Mouse (Mus musculus) neural tube, embryonic 13.5 days (tissue): ENCODE data around the gene Prss23. TPM values are rescaled to one million over a fixed set of nuclear protein-coding genes. Genes with fewer than 3 reads are reported as not detected.

Experiments
- ATAC-seq: fragments of 200-750 bp; cut with Nextera tagmentation; 2 replicates; pipeline ENCODE4 v1.8.0; 2017; ENCODE audit warnings: low read depth, mild to moderate bottlenecking, moderate TSS enrichment, moderate library complexity
- H3K27ac ChIP-seq: fragments of 300-500 bp; sonication (generic); replicated peaks from 2 replicates; pipeline ENCODE4 v1.5.1; 2015; ENCODE audit warnings: moderate library complexity, mild to moderate bottlenecking, inconsistent platforms
- H3K27me3 ChIP-seq: fragments of 300-500 bp; sonication (generic); 2 replicates; pipeline ENCODE4 v1.6.1; 2015; ENCODE audit warnings: mild to moderate bottlenecking, inconsistent platforms
- H3K36me3 ChIP-seq: fragments of 300-500 bp; sonication (generic); 2 replicates; pipeline ENCODE4 v1.6.1; 2015; ENCODE audit warnings: mild to moderate bottlenecking, inconsistent platforms
- H3K4me1 ChIP-seq: fragments of 300-500 bp; sonication (generic); replicated peaks from 2 replicates; pipeline ENCODE4 v1.6.1; 2015; ENCODE audit warnings: inconsistent platforms
- H3K4me2 ChIP-seq: fragments of 300-500 bp; sonication (generic); 2 replicates; pipeline ENCODE4 v1.6.1; 2015; ENCODE audit warnings: inconsistent platforms, mild to moderate bottlenecking, moderate library complexity
- H3K4me3 ChIP-seq: fragments of 300-500 bp; sonication (generic); 2 replicates; pipeline ENCODE4 v1.5.1; 2015; ENCODE audit warnings: mild to moderate bottlenecking, inconsistent platforms
- H3K9ac ChIP-seq: fragments of 300-500 bp; sonication (generic); 2 replicates; pipeline ENCODE4 v1.6.1; 2015; ENCODE audit warnings: moderate library complexity, mild to moderate bottlenecking, inconsistent platforms
- H3K9me3 ChIP-seq: fragments of 300-500 bp; sonication (generic); 2 replicates; pipeline ENCODE4 v1.6.1; 2016; ENCODE audit warnings: inconsistent platforms
- WGBS: fragments of 180-500 bp; shearing (Covaris S2); methylation state at CpG from one replicate; pipeline ENCODE4 v1.1.7; 2015; 5-methylcytosine and 5-hydroxymethylcytosine counted together
- polyA plus RNA-seq: library from polyadenylated mRNA; unstranded; fragments of >200 nt; fragmentation: Nextera tagmentation; extraction: Ambion mirVana; gene quantifications from 2 replicates; pipeline ENCODE4 v1.2.1, GENCODE M21; 2015

The Prss23 gene
- polyA plus RNA-seq: 16.4 and 17.0 TPM in 2 replicates

DNA sequence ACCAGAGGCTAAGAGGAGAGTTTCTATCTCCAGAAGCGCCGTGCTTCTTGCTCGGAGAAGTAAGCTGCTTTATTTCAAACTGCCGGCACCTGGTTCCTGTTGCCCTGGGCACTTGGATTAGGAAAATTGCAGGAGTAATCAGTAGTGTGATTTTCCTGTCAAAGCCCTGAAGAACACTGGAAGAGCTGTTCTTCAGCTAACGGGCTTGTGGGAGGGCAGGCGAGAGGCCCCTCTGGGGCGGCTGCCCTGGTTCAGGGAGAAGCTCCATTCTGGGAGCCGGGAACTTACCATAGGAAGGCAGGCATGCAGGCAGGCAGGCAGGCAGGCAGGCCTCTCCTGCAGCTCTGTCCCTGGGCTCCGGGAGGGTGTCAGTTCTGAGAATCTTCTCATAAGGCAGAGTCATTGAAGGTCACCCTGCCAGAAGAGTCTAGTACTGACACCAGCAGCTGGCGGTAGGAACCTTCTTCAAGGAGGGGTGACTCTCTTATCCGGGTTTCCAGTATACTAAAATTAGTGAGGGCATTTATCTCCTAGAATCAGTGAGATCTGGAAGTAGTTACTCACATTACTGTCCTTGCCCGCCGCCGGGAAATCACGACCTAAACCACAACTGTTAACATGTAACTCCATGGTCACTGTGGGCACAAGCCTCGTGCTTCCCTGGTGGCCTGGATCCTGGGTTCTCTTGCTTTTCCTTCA, at the start of gene Prss23:
Gene Prss23, minus strand, starts transcription at position 457 of the 699 bp plus-strand sequence.
- Histone ChIP-seq H3K9ac (no peak within 1 kb of the TSS), H3K36me3 (no peaks in the 10 kb centered on the region), H3K27me3 (no peaks in the 10 kb centered on the region; the same call in 1 of the 2 replicates), H3K9me3 (no peaks in the 10 kb centered on the region), H3K4me2 (no peak within 1 kb of the TSS), H3K4me1 (no peaks in the 10 kb centered on the region), H3K27ac (no peak within 1 kb of the TSS), H3K4me3 (no peak within 1 kb of the TSS)
- WGBS: 77% methylated on average over 16 of the region's 16 CpGs
- no peak for ATAC-seq

DNA sequence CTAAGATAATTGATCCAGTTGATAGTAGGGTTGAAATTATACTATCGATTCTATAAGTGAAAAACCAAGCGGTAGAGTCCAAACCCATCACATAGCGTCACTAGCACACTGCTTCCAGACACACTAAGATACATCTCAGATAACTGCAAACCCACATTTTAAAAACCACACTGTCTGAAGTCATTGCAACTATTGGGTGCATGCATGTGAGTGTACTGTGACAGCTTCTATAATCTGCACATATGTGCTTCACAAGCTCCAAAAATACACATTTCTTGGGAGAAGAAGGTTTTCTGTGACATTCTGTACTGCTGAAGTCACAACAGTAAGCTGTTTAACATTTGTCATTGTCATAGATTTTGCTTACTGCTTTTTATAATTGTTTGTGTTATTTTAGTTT, 49.1 kb upstream of the Prss23 start:
- no peak overlapping the region for H3K4me3 ChIP-seq
- H3K4me2 ChIP-seq: no peak overlapping the region
- no peak overlapping the region for H3K27ac ChIP-seq
- no peaks in the 10 kb centered on the region for H3K9me3 ChIP-seq
- H3K4me1 ChIP-seq: no peaks in the 10 kb centered on the region
- WGBS: 95% methylated on average over 3 of the region's 3 CpGs
- no peaks in the 10 kb centered on the region for H3K36me3 ChIP-seq
- no peak overlapping the region for H3K9ac ChIP-seq
- H3K27me3 ChIP-seq: no peaks in the 10 kb centered on the region
- ATAC-seq: no peak

DNA sequence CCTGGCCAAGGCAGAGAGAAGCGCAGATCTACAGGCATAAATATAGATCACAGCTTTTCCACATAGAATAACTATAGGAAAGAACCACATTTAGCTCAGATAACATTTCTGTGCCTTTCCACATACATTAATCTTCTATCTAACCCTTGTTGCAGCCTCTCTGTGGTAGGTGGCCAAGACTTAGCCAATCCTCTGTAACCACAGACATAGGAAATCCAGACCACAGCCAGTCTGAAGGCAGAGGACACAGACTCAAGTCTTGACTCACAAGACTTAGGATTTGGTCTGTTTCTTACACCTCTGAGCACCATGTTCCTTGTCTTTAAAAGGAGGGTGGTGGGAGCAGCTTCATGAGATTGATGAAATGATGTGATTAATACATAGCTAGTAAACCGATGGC, 37.6 kb upstream of the Prss23 start:
- Histone ChIP-seq H3K9ac (no peak overlapping the region), H3K27ac (no peak overlapping the region), H3K4me1 (no peaks in the 10 kb centered on the region), H3K9me3 (no peaks in the 10 kb centered on the region), H3K4me2 (no peak overlapping the region), H3K36me3 (no peaks in the 10 kb centered on the region), H3K4me3 (no peak overlapping the region), H3K27me3 (no peaks in the 10 kb centered on the region)
- no peak for ATAC-seq
- WGBS: 97% methylated on average over 2 of the region's 2 CpGs

DNA sequence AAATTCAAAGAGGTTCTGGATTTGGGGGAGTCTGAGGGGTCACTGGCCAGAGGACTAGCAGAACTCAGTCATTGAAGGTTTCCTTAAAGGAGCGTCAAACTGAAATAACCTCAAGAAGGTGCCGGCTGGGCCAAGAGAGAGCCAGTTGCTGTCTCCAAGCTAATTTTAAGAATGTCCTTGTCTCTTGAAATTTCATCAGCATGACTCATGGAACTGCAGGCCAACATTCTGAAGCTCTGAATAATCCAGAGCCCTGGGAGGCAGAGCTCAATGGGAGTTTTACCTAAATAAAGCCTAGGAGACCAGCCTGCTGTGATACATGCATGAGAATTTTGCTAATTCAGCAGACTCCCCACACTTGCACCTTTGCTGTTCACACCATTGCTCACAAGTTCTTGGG, 36.5 kb upstream of the Prss23 start:
- Histone ChIP-seq H3K4me2 (no peak overlapping the region), H3K4me3 (no peak overlapping the region), H3K9ac (no peak overlapping the region), H3K36me3 (no peaks in the 10 kb centered on the region), H3K4me1 (no peaks in the 10 kb centered on the region; the same call in 1 of the 2 replicates), H3K9me3 (no peaks in the 10 kb centered on the region), H3K27ac (no peak overlapping the region), H3K27me3 (no peaks in the 10 kb centered on the region)
- 95% methylated on average over 2 of the region's 2 CpGs for WGBS
- no peak for ATAC-seq

DNA sequence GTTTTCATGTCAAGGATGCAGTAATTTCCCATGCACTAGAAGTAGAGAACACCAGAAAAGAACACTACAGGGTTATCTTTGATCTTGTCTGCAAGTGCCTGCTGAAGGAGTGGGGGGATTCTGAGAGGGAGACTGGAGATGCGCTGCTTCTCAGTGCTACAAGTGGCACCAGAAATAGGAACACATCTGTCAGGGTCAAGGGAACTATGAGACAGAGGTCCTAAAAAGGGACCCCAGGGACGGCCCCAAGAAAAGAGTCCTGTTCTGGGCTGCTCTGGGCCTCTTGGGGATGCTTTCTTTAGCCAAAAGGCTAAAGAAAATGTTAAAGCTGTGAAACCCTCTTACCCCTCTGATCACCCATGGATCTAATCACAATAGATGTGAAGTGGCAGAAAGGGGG, 35.2 kb upstream of the Prss23 start:
- no peaks in the 10 kb centered on the region; the same call in 1 of the 2 replicates for H3K4me1 ChIP-seq
- H3K27ac ChIP-seq: no peak overlapping the region
- WGBS: 73% methylated on average over 2 of the region's 2 CpGs
- no peak overlapping the region for H3K9ac ChIP-seq
- no peaks in the 10 kb centered on the region for H3K9me3 ChIP-seq
- H3K4me2 ChIP-seq: no peak overlapping the region
- H3K4me3 ChIP-seq: no peak overlapping the region
- no peaks in the 10 kb centered on the region for H3K36me3 ChIP-seq
- no peak for ATAC-seq
- no peaks in the 10 kb centered on the region for H3K27me3 ChIP-seq

DNA sequence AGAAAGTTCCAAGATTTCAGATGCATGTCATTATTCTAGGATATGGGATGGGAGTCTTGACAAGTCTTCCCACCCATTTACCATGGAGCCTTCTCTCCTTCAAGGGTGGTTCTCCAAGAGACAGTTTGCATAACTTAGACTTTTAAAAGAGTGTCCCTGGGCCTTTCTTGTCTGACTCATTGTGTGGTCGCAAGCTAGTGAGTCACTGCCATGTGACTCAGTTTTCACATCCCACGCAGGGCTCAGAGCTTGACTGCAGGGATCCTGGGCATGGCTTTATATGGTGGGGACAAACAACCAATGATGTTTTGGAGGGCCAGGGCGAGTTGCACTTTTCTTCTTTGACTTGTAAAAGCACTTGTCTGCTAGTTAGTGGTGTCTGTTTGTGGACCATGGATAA, 34.0 kb upstream of the Prss23 start:
- no peaks in the 10 kb centered on the region for H3K36me3 ChIP-seq
- no peak overlapping the region for H3K4me2 ChIP-seq
- no peaks in the 10 kb centered on the region for H3K27me3 ChIP-seq
- ATAC-seq: no peak
- 73% methylated on average over 3 of the region's 3 CpGs for WGBS
- H3K9ac ChIP-seq: no peak overlapping the region
- H3K4me1 ChIP-seq: no peaks in the 10 kb centered on the region; the same call in 1 of the 2 replicates
- no peak overlapping the region for H3K4me3 ChIP-seq
- H3K27ac ChIP-seq: no peak overlapping the region
- no peaks in the 10 kb centered on the region for H3K9me3 ChIP-seq

DNA sequence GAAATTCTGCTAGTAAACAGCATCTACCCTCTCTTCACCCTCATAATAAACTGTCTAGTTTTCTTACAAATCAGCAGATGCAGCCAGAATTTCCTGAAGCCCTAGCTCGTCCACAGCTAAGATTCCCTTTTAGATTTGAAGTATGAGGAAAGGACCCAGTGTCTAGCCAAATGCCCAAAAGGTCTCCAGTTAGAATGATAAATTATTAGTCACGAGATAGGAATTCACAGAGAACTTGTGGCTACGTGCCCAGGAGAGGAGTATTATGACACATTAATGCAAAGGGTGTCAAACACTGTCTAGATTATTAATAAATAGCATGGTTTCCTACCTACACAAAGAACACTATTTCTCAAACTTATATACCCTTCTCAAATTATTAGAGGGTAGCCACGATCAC, 32.6 kb upstream of the Prss23 start:
- 78% methylated on average over 4 of the region's 4 CpGs for WGBS
- no peak overlapping the region for H3K4me3 ChIP-seq
- H3K27ac ChIP-seq: no peak overlapping the region
- no peaks in the 10 kb centered on the region for H3K36me3 ChIP-seq
- no peaks in the 10 kb centered on the region for H3K27me3 ChIP-seq
- no peak overlapping the region for H3K4me2 ChIP-seq
- no peak overlapping the region for H3K9ac ChIP-seq
- H3K4me1 ChIP-seq: peaks cover 4% of the 10 kb centered on the region
- no peak for ATAC-seq
- no peaks in the 10 kb centered on the region for H3K9me3 ChIP-seq

DNA sequence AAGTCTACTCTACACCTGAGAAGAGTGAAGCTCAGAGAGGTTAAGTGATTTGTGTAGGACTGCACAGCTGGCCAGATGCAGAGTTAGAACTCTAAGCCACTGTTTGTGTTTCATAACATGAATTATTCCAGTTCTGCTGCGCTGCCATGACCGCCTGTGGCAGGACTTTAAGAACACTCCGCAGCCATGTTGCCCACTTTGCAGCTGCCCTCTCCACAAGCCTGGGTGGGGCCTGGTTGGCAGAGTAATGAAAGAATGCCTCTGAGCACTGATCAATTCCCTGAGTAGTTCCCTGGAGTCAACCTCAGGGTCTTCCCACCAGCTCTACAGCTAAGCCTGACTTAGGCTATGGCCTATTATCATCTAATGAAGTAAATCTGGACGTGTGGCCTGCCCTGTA, 32.1 kb upstream of the Prss23 start:
- Histone ChIP-seq H3K36me3 (no peaks in the 10 kb centered on the region), H3K9ac (no peak overlapping the region), H3K27me3 (no peaks in the 10 kb centered on the region), H3K4me3 (no peak overlapping the region), H3K27ac (no peak overlapping the region), H3K9me3 (no peaks in the 10 kb centered on the region), H3K4me2 (no peak overlapping the region), H3K4me1 (peaks cover 4% of the 10 kb centered on the region)
- no peak for ATAC-seq
- 86% methylated on average over 4 of the region's 4 CpGs for WGBS

DNA sequence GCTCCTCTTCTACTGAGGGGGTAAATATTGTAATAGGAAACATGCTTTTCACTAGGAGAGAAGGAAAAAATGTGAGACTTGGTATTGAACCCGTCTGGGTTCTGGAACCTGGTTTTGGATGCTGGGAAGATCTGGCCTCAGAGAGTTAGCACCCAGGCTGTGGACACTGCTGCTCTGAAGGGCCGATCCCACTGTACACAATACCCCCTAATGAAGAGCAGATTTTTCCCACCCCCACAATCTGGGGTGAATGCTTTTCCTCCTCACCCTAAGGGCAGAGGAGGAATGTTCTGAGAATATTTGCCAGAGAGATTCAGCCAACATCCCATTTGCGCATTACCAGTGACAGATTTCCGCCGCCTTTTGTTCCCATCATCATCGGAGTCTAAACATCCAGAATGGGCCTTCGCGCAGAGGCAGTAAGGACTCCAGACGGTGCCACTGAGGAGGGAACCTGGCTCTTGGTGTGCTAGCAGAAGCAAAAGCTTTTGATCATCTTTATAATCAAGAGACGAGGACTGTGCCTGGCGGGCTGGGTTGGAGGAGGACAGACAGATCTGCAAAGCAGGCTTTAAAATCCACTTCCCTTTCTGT, 31.6 kb upstream of the Prss23 start:
- Histone ChIP-seq H3K27me3 (no peaks in the 10 kb centered on the region), H3K27ac (no peak overlapping the region), H3K4me1 (peaks cover 4% of the 10 kb centered on the region), H3K4me2 (no peak overlapping the region), H3K36me3 (no peaks in the 10 kb centered on the region), H3K9me3 (no peaks in the 10 kb centered on the region), H3K4me3 (no peak overlapping the region), H3K9ac (no peak overlapping the region)
- whole genome bisulfite sequencing: 84% methylated on average over 11 of the region's 11 CpGs
- no peak for ATAC-seq

DNA sequence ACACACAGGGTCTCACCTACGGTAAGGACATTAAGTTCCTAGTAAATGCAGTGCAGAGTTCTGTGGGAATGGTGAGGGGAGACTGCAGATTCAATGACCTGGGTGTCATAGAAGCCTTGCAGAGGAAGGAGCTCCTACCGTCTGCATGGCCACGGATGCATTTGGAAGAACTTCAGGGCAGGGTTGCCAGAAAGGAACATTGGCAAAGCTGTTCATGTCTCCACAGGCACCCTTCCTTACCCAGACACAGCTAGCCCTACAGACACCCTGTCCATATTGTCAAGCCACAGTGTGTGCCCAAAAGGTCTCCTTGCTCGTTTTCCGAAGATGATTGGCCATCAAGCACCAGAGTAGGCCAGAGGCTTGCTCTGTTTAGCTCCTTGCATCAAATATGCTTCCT, 30.1 kb upstream of the Prss23 start:
- H3K27me3 ChIP-seq: no peaks in the 10 kb centered on the region
- no peak overlapping the region for H3K27ac ChIP-seq
- no peak overlapping the region for H3K4me2 ChIP-seq
- no peak for ATAC-seq
- no peak overlapping the region for H3K4me3 ChIP-seq
- H3K9ac ChIP-seq: no peak overlapping the region
- H3K36me3 ChIP-seq: no peaks in the 10 kb centered on the region
- H3K9me3 ChIP-seq: no peaks in the 10 kb centered on the region
- 90% methylated on average over 5 of the region's 5 CpGs for WGBS
- H3K4me1 ChIP-seq: peaks cover 4% of the 10 kb centered on the region

DNA sequence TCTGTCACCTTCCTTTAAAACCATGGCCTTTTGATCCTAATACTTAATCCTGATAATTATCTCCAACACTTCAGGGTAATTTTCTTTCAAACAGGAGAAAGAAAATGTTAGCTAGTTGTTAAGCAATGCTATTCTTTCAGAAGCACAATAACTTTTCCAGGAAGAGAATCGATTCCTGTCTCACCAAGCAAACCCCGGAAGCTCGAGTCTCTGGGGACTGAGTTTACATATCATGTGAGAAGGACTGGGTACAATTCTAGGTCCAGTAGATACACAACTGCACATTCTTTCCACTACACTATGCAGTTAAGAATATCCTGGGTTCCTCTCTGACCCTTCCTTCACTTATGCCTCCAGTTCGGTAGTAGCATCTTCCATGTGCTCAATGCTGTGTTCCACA, 29.7 kb upstream of the Prss23 start:
- WGBS: 71% methylated on average over 4 of the region's 4 CpGs
- H3K4me2 ChIP-seq: no peak overlapping the region
- H3K27ac ChIP-seq: no peak overlapping the region
- H3K9me3 ChIP-seq: no peaks in the 10 kb centered on the region
- H3K9ac ChIP-seq: no peak overlapping the region
- ATAC-seq: no peak
- no peaks in the 10 kb centered on the region for H3K27me3 ChIP-seq
- H3K4me3 ChIP-seq: no peak overlapping the region
- peaks cover 4% of the 10 kb centered on the region for H3K4me1 ChIP-seq
- H3K36me3 ChIP-seq: no peaks in the 10 kb centered on the region

DNA sequence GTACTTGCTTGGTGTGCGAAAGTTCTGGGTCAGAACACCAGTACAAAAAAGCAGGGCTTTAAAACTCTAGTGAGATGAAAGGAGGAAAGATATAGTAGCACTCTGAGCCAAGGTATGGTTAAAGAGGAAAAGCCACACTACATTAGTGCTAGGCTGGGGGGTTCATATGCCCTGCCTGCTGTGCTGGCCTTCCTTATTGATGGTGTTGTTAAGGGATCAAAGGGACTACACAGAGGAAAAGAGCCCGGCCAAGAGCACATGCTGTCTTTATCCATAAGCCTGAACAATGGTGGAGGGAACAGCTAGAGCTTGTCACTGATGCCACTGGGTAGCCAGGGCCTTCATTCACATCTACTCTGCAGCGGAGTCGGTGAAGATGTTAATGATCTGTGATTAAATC, 28.2 kb upstream of the Prss23 start:
- 26% methylated on average over 4 of the region's 4 CpGs for WGBS
- no peak overlapping the region for H3K4me2 ChIP-seq
- no peak for ATAC-seq
- no peaks in the 10 kb centered on the region for H3K9me3 ChIP-seq
- H3K4me1 ChIP-seq: peaks cover 4% of the 10 kb centered on the region
- no peak overlapping the region for H3K9ac ChIP-seq
- no peaks in the 10 kb centered on the region for H3K36me3 ChIP-seq
- no peaks in the 10 kb centered on the region for H3K27me3 ChIP-seq
- no peak overlapping the region for H3K27ac ChIP-seq
- no peak overlapping the region for H3K4me3 ChIP-seq

DNA sequence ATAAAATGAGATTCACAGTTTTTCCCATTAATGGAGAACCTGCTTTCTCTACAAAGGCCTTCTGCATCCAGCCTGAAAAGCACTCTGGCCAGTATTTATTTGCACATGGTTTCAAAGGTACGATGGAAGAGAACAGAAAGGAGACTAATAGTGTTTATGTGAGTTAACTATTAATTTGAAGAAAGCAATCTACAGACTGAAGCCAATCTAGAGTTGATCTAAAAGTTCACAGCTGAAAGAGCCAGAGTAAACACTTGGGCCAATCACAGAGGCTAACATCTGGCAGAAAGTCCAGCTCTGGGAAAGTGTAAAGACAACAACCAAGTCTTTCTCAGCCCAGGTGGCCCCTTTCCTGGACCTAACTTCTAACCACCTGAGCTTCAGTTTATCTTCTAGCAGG, 27.1 kb upstream of the Prss23 start:
- 50% methylated on average over 1 of the region's 1 CpGs for WGBS
- Histone ChIP-seq H3K9ac (no peak overlapping the region), H3K27ac (no peak overlapping the region), H3K4me1 (peaks cover 4% of the 10 kb centered on the region), H3K36me3 (no peaks in the 10 kb centered on the region), H3K4me2 (no peak overlapping the region), H3K4me3 (no peak overlapping the region), H3K27me3 (no peaks in the 10 kb centered on the region), H3K9me3 (no peaks in the 10 kb centered on the region)
- ATAC-seq: no peak
